Mouse (Mus musculus): ENCODE measurements around the gene Zic1.

- TF ChIP-seq CTCF (IDR thresholded peaks at IDR 0.05; ENCODE audit: low read depth), result no peak
- no peak for TF ChIP-seq EP300 (optimal IDR thresholded peaks at IDR 0.05)
These were observed 3.8 kb upstream of the Zic1 start for GRCm38 (mm10) chr9:91369293-91369991.

All from stomach, postnatal 0 days (tissue).